Mouse (Mus musculus) heart, embryonic 13.5 days (tissue): ENCODE measurements around the gene Gm8300. TPM values are rescaled to one million over a fixed set of nuclear protein-coding genes. Genes with fewer than 3 reads are reported as not detected.
"Not testable (repeated sequence)": the region's sequence is repeated elsewhere in the genome, so short reads cannot be mapped to it uniquely, and the experiment has no call there.

Experiments used
- ATAC-seq: fragments of 200-750 bp; cut with Nextera tagmentation; 2 replicates; pipeline ENCODE4 v1.8.0; 2017; ENCODE audit warnings: moderate TSS enrichment; ENCODE audit not compliant: insufficient number of reproducible peaks, low FRiP score, low TSS enrichment; ENCODE audit errors: extremely low read depth
- H3K27ac ChIP-seq: fragments of 300-500 bp; sonication (generic); replicated peaks from 2 replicates; pipeline ENCODE4 v1.5.1; 2015; ENCODE audit warnings: moderate library complexity, mild to moderate bottlenecking, inconsistent platforms
- H3K27me3 ChIP-seq: fragments of 300-500 bp; sonication (generic); replicated peaks from 2 replicates; pipeline ENCODE4 v1.6.1; 2015; ENCODE audit warnings: mild to moderate bottlenecking, inconsistent platforms
- H3K36me3 ChIP-seq: fragments of 300-500 bp; sonication (generic); 2 replicates; pipeline ENCODE4 v1.6.1; 2015; ENCODE audit warnings: mild to moderate bottlenecking, inconsistent platforms
- H3K4me1 ChIP-seq: fragments of 300-500 bp; sonication (generic); 2 replicates; pipeline ENCODE4 v1.6.1; 2015; ENCODE audit warnings: inconsistent platforms
- H3K4me2 ChIP-seq: fragments of 300-500 bp; sonication (generic); 2 replicates; pipeline ENCODE4 v1.6.1; 2015; ENCODE audit warnings: inconsistent platforms, mild to moderate bottlenecking, moderate library complexity
- H3K4me3 ChIP-seq: fragments of 300-500 bp; sonication (generic); 2 replicates; pipeline ENCODE4 v1.5.1; 2015; ENCODE audit warnings: moderate library complexity, mild to moderate bottlenecking, inconsistent platforms
- H3K9ac ChIP-seq: fragments of 300-500 bp; sonication (generic); 2 replicates; pipeline ENCODE4 v1.6.1; 2015; ENCODE audit warnings: inconsistent platforms, mild to moderate bottlenecking, moderate library complexity
- H3K9me3 ChIP-seq: fragments of 300-500 bp; sonication (generic); 2 replicates; pipeline ENCODE4 v1.6.1; 2016; ENCODE audit warnings: inconsistent platforms
- WGBS: fragments of 180-500 bp; shearing (Covaris S2); methylation state at CpG from one replicate; pipeline ENCODE4 v1.1.7; 2015; ENCODE audit warnings: mixed read lengths; 5-methylcytosine and 5-hydroxymethylcytosine counted together
- polyA plus RNA-seq: library from polyadenylated mRNA; unstranded; fragments of >200 nt; fragmentation: Nextera tagmentation; extraction: Ambion mirVana; gene quantifications from 2 replicates; pipeline ENCODE4 v1.2.1, GENCODE M21; 2015

Gm8300 gene
- polyA plus RNA-seq, 1 experiment from 2014 or later: not detected

DNA sequence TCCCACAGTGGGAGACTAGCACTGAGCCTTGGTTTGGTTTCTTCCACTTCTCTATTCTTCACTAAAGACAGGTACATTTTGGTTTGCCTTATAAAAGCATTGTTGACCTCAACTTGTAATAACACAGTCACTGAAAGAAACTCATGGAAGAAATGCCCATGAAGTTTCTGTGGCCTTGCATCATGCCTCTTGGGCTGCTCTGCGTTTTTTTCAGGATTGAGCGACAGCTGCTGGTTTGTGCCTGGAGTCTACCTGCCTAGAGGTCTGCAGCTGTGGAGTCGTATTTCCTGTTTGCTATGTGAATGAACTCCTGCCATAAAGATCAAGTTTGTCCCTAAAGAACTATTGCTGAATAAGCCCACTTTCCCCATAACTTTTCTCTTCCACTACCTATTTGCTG is 29.8 kb downstream of the Gm8300 start:
- Histone ChIP-seq H3K4me2 (no peak overlapping the region), H3K9ac (no peak overlapping the region), H3K4me1 (no peaks in the 10 kb centered on the region), H3K27me3 (no peaks in the 10 kb centered on the region), H3K9me3 (peaks cover 8% of the 10 kb centered on the region; the same call in 1 of the 2 replicates), H3K4me3 (no peak overlapping the region), H3K27ac (no peak overlapping the region), H3K36me3 (no peaks in the 10 kb centered on the region)
- no peak for ATAC-seq
- WGBS: 75% methylated on average over 3 of the region's 3 CpGs

DNA sequence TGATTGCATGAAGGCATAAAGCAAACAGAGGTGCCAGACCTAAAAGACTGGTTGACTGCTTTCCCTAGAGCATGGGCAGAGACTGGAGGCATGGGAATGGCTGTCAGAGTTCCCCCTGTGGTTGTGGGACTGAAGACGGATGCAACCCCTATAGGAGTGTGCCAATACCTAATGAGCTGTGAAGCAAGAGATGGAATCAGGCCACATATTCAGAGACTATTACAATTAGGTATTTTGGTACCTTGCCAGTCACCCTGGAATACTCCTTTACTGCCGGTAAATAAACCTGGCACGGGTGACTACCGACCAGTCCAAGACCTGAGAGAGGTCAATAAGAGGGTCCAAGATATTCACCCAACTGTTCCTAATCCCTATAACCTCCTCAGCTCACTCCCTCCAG is 36.5 kb downstream of the Gm8300 start:
- not testable (repeated sequence) for H3K27me3 ChIP-seq

More for the DNA sequence above, 36.5 kb downstream of the Gm8300 start:
- H3K4me2 ChIP-seq, H3K4me3 ChIP-seq, ATAC-seq, H3K9ac ChIP-seq, H3K27ac ChIP-seq, H3K9me3 ChIP-seq, H3K4me1 ChIP-seq, H3K36me3 ChIP-seq: not testable (repeated sequence)
- 82% methylated on average over 4 of the region's 4 CpGs for WGBS

Other genes starting within 250 kb of the Gm8300 start
- 32.4 and 34.4 TPM in 2 replicates for gene Vipas39, start 248.1 kb upstream of the Gm8300 start, polyA plus RNA-seq
- 174 and 206 TPM in 2 replicates for gene Ahsa1, start 247.8 kb upstream of the Gm8300 start, polyA plus RNA-seq
- 0.75 and 0.90 TPM in 2 replicates for gene Ism2, start 214.6 kb upstream of the Gm8300 start, polyA plus RNA-seq
- 63.9 and 64.2 TPM in 2 replicates for gene Sptlc2, start 126.0 kb upstream of the Gm8300 start, polyA plus RNA-seq
- gene Slirp, start 70.4 kb upstream of the Gm8300 start, polyA plus RNA-seq: 269 and 303 TPM in 2 replicates
- gene Alkbh1, start 70.3 kb upstream of the Gm8300 start, polyA plus RNA-seq: 34.2 and 37.2 TPM in 2 replicates
- gene Snw1, start 42.0 kb upstream of the Gm8300 start, polyA plus RNA-seq: 78.7 and 84.5 TPM in 2 replicates
- gene Gm5788, start 19.6 kb upstream of the Gm8300 start, polyA plus RNA-seq: not detected in 2 replicates
- gene Oog1, start 88.4 kb downstream of the Gm8300 start, polyA plus RNA-seq: not detected in 2 replicates
- not detected in 2 replicates for gene Gm4027, start 104.6 kb downstream of the Gm8300 start, polyA plus RNA-seq
- gene Gm16381, start 130.3 kb downstream of the Gm8300 start, polyA plus RNA-seq: not detected in 2 replicates